Mouse (Mus musculus) adrenal gland, adult (tissue): ENCODE data around the gene Hoxa3.
A peak's percentile ranks its signal among the peaks of the same experiment; 100 is the strongest.

Experiments used
- DNase-seq, 2 experiments: peaks; one replicate each; pipeline ENCODE4 v3.0.0; 2022 to 2023; ENCODE audit warnings: low spot score in 1 of 2; ENCODE audit not compliant: inconsistent age in 2 of 2

Gene Hoxa3

GRCm38 (mm10) chr6:52213119-52213986, at the start of gene Hoxa3, which contains the start of gene Gm28308:
Gene Hoxa3, minus strand, starts transcription at chr6:52213336.
Gene Gm28308, minus strand, starts transcription at chr6:52213339.
- peak in 1 of 2 experiments; percentile 81 for DNase-seq

- DNase-seq = peak in 1 of 2 experiments; percentile 46
Measured at GRCm38 (mm10) chr6:52262463-52263320, 49.6 kb upstream of the Hoxa3 start.

DNA sequence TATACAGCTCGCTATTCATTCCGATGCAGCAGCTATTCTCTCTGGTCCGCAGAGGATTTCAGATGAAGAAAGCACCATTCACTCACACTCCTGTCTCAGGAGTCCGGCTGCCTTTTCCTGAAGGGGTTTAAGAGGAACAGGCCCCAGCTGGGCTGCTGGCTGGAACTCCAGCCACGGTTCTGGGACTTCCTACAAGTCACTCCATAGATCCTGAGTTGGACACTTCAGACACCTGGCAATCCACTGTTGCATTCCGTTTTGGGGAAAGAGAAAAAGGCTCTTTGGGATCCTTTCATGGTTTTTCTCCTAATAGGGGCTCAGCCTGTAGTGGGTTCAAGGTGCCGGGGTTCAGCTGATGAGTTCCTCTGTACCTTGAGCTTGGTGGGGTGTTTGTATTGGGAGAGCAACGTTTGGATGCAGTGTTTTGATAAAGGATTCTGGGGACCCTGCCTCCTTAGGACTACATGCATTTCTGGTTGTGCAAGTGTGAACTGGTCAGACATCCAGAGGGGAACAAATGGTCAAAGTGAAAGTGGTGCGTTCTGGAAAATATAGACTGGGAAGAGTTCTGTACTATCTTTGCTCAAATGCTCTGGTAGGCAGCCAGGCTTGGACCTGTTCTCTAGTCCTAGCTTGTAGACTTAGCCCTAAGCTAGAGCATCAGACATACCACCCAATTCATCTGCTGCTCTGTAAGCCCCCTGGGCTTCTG, 48.8 kb upstream of the Hoxa3 start:
- peak in 1 of 2 experiments; percentile 42 for DNase-seq

DNA sequence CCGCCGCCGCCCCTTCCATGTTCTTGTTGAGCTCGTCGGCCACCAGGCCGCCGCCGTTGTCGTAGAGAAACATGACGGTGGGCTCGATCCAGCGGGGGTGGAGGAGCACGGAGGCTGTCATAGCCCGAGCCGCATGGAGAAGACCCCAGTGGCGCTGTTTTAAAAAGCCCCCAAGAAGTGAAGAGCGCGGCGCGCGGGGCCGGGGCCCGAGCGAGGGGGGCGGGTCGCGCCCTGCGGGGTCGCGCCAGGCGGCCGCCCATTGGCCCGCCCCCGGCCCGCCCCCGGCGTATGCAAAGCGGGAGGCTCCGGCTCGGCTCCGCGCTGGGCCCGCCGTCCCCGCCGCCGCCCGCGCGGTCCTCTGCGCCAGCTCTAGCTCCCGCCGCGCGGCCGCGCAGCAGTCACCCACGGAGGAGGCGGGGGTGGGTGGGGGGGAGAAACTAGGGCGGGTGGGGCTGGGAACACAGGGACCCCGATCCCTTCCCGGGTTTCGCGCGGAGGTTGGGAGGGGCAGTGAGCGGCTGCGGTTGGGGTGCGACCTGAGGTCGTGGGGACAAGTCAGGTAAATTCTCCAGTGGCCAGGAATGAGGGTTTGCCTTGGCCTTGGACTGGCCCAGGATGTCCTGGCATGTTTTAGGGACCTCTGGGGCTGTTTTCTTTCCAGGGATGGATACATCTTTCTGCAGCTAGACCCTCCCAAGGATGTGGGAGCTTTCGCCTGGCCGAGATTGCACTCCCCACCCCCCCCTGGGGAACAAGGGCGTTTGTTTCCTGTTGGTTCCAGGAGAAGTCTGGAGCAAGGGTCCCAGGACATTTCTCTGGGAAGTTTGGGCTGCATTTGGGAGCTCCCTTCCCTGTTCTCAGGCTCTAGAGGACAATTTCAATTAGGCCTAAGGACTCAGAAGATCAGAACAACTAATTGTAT, 47.8 kb upstream of the Hoxa3 start, which contains the start of gene Hoxa13:
TSS of gene Hoxa13 (minus strand) at position 227 of the 922 bp plus-strand sequence.
- DNase-seq = peak in 1 of 2 experiments; percentile 36

GRCm38 (mm10) chr6:52259811-52260261, 46.7 kb upstream of the Hoxa3 start:
- DNase-seq = peak in 1 of 2 experiments; percentile 59

- DNase-seq = no peak
Measured at GRCm38 (mm10) chr6:52259081-52259790, 46.1 kb upstream of the Hoxa3 start.

GRCm38 (mm10) chr6:52256956-52257355, 43.8 kb upstream of the Hoxa3 start:
- peak; percentile 67 to 93 for DNase-seq

DNA sequence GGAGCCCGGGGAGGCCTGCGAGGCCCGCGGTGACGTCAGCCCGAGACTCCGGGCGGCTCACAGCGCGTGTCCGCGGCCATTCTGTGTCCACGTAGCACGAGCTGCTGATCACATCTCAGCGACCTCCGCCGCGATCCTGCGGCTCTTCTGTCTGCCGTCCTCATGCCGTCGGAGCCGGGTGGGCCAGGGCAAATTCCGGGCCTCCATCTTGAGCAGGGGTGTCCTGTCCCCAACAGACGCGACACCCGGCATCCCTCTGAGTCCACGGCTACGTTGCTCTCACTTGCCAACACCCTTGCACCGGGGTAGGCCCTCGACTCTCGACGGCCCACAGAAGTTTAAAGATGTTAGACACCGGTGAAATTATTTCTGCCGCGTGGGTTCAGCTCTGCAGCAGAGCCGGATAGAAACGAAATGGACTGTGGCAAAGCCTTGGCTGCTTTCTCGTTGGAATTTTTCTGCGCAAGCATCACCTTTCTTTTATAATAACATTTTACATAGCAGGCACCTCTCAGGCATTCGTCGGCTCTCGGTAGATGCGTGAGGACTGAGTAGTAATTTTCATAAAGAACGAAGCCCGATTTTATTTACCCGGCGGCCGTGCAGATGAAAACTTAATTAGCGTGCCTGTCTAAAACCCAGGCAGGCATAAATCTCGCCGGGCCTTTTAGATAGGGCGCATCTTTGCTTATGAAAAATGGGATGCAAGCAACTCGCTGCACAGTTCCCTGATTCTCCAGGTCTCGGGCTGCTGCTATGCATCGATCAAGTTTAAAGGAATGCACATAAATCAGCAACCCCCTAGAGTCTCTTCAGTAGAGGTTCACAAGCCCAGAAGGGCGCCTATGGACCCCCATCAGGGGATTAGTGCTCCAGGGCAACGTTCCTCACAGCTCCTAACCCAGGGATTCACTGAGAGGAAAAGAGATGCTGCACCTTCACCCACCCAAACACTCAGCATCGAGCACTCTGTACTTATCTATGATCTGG, 40.7 kb upstream of the Hoxa3 start:
- peak in 1 of 2 experiments; percentile 58 for DNase-seq

GRCm38 (mm10) chr6:52252775-52253376, 39.7 kb upstream of the Hoxa3 start:
- no peak for DNase-seq

DNA sequence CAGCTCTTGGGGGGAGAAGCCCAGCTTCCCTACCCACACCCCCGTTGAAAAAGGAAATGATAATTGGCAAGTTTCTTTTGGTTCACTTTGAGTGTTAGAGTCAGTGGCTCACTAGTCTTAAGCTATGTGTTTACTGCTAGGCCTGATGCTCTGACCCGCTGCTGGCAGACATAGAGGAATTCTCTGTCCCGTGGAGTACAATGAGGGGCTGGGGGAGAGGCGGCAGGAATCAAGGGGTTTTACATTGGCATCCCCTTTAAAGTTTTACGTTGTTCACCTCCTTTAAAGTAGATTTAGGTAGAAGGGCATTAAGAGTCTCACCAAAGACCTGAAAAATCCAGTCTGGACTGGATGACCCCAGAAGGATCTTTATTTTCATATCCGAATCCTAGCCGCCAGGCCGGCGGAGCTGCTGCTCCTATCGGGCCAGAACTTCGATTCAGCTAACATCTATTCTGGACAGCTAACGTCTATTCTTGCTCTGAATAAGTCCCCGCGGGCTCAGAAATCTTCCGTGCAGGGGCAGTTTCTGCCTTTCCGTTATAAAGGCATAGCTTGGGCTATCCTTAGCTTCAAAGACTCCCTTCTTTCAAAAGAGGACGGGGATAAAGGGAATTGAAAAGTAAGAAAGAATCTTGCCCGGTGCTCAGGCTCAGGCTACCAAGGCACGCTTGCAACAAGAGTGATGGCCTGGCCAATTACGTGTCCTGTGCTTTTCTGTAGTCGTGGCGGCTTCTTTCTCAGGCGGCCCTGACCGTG, 39.1 kb upstream of the Hoxa3 start:
- peak in 1 of 2 experiments; percentile 49 for DNase-seq

DNA sequence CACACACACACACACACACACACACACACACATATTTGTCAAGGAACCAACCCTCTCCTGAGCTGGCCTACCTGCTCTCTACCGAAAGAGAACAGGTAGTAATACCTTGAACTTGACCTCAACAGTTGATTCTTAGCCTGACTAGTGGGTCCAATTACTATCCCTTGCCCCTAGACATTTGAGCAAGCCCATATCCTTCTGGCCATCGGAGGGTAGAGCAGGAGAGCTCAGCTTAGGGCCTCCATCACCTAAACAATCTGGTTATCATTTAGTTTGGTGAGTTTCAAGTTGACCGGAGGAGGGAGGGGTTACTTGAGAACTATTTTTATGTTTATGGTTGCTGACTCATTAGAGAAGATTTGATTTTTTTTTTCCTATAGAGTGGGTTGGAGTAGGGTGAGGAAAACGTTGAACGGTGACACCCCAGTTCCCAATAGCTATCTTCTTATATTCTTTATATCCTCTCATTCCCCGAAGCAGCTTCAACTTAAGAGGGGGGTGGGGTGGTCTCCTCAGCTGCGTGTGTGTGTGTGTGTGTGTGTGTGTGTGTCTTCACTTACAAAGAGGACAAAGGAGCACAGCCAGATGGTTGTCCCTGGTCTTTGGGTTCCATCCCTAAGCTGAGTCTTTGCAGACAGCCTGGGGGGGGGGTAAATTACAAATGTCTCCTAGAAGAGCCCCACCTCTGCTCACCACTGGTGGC, 38.2 kb upstream of the Hoxa3 start:
- no peak for DNase-seq

DNA sequence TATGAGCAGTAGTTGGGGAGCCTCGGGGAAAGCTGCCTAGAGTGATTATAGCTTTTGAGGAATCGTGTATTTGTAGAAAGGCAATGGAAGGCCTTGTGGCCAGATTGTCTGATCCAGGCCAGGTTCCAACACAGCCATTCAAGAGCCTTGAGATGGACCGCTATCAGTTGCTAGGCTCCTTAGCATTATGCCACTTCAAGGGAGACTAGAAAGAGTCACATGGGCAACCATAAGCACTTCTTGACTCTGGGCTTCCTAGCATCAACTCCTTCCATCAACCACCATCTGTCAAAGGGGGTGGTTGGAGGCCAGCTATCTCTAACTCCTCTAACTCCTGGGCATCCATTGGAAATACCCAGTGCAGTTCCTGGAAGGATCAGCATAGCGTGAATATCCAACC, 36.7 kb upstream of the Hoxa3 start:
- no peak for DNase-seq

DNA sequence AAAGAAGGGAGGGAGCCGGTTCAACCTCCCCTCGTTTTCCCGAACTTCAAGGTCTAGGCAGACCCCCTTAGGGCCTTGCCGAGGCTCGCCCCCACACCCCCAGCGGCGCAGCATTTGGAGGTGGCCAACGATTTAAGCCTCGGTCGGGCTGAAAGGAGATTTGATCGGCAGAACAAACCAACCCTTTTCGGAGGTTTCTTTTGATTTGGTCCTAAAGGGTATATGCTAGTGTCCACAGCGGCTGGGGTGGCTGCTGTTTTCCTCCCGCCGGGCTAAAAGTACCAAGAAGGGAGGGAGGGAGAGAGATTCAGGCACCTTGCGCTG, 36.2 kb upstream of the Hoxa3 start:
- DNase-seq = no peak

DNA sequence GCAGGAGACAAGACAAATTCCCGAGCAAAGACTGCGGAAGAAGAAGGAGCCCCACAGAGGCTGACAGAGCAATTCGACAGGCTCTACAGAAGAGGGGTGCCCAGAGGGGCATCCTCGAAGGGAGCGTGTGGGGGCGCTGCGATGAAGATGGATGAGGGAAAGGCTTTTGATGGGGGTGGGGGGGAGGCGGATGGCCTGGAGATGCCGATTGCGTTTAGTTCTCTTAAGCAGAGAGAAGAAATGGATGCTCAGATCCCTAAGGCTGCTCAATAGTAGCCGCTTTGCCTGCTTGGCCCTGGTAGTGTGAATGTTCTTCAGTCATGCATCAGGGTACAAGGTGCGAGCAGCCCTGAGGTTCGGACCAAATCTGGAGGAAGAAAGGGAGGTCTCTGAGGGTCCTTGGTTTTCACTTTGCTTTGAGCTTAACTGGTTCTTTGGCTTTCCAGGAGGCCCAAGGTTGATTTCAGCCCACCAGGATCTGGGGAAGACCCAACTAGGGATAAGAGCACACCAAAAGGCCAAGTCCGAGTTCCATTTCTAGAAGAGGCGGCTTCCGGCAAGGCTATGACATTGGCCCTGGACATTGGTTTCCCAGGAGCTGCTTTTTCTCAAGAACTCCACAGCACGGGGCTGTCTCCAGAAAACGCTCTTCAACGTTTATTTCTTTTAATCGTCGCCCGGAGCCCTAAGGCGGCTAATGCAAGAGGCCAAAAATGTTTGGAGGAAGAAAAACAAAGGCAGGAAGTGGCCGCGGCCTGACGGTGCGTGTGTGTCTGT, 35.7 kb upstream of the Hoxa3 start:
- DNase-seq = no peak

GRCm38 (mm10) chr6:52247766-52248637, 34.9 kb upstream of the Hoxa3 start:
- DNase-seq = no peak
